Mouse (Mus musculus) c-Kit-positive CD71-negative TER-119-negative erythroid progenitor cells, embryonic 14.5 days (primary cell): ENCODE results near the gene Csnk2a2.

ENCODE experiments used
- DNase-seq: peaks from one replicate; pipeline ENCODE4 v3.0.0-alpha.2; 2013; ENCODE audit warnings: low read depth

Csnk2a2 gene

GRCm38 (mm10) chr8:95490006-95490405 is at the start of gene Csnk2a2:
Gene Csnk2a2, minus strand, starts transcription at chr8:95490039.
- no peak for DNase-seq

GRCm38 (mm10) chr8:95539487-95539886 is 49.6 kb upstream of the Csnk2a2 start:
- no peak for DNase-seq

DNA sequence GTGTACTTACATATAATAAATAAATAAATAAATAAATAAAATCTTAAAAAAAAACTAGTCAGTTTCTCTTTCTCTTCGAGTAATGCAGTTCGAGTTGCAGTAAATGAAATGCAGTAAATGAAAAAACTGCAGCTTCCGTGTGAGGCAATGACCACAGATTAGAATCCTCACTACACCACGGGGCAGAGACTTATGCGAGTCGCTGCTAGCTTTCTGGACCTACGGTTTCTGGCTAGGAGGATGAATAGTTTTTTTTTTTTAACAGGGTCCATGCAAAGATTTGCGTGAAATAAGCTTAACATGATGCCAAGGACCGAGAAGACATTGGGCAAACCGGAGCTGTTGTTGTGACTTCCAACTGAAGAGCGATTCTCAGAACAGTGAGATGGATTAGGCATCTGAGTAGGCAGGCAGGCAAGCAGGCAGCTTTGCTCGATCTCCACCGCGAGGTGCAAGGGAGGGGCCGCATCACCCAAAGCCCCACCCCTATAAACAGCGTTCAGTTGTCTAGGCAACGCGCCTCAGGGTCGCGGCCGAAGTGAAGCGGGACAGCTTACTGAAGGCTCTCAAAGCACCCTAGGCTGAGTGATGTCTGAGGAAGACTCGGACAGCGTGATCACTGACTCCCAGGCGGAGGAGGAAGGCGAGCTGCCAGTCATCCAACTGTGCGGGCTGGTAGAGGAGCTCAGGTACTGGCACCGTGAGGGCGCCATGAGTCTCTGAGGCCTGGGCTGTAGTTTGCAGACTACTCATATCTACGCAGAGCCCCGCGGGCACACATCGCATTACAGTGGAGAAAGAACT is 43.9 kb upstream of the Csnk2a2 start, which contains the start of gene Ccdc113:
Gene Ccdc113 (plus strand): TSS at position 502 of the 804 bp plus-strand sequence.
- peak; percentile 37 for DNase-seq

GRCm38 (mm10) chr8:95532206-95532605 is 42.4 kb upstream of the Csnk2a2 start:
- DNase-seq = no peak

DNA sequence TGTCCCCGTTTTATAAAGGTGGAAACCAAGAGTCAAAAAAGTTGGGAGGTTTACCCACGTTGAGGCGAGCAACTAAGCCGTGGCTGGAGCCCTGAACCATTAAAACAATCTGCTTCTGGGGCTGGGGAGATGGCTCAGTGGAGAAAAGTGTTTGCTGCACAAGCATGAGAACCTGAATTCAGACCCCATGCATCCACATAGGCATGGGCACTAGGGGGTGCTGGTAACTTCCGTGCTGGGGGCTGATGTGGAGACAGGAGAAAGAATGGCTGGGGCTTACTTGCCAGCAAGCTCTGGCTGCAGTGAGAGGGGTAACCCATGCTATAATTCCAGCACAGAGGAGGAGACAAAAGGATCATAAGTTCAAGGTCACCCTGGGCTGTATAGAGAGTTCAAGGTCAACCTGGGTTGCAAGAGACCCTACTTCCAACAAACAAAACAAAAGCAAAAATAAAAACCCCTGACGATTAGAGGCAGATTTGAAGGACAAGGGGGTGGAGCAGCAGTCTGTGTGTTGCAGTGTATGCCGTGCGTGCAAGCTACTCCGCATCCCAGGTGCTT is 39.0 kb upstream of the Csnk2a2 start:
- DNase-seq = no peak

DNA sequence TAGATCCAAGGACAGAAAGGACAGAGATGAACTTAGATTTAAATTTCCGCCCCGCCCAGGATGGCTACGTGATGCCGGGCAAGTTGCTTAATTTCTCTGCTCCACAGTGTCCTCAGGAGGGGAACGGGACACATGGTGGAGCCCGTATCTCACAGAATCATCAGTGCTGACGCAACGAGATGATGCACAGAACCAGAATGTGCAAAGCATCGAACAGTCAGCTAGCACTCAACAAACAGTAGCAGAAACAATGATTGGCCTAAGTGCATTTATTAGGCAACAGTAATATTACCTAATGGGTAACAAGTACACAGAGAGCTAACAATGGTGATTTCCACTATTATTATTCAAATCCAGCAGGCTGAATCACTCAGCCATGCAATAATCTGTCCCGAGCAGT is 38.4 kb upstream of the Csnk2a2 start:
- DNase-seq = no peak

- no peak for DNase-seq
Measured at GRCm38 (mm10) chr8:95523991-95524390, 34.2 kb upstream of the Csnk2a2 start.

DNA sequence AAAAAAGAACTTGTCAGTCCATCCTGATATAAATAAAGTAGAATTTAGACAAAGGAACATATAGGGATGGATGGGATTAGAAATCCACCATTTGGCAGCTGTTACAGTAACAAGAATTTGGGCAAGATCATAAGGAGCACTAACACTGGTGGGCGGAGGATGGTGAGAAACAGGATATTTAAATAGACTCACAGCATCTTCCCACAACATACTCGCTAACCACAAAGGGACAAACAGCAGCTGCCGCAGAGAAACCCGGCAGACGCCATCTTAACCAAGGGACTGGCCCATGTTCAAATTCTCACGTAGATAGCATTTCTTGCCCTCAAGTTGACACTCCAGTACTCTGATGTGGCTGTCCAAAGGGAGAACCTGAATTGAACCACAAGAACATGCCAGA is 27.1 kb upstream of the Csnk2a2 start:
- no peak for DNase-seq

GRCm38 (mm10) chr8:95513219-95513618 is 23.4 kb upstream of the Csnk2a2 start:
- DNase-seq = no peak

DNA sequence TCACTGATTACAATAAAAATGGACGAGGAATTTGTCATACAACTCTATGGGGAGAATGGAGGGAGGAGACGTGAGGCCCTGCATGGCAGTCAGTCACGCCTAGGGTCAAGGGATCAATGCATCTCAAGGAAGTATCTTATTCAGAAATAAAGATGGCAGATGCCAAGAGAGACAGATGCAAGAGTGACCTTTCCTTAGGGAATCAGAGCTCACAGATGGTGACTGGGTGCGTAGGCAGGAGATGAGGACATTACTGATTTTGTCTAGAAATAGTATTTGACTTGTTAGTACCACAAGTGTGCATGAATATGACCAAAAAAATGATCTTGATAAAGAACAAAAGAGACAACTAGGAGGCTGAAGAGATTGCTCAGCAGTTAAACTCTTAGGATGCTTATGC is 22.4 kb upstream of the Csnk2a2 start:
- DNase-seq = no peak

DNA sequence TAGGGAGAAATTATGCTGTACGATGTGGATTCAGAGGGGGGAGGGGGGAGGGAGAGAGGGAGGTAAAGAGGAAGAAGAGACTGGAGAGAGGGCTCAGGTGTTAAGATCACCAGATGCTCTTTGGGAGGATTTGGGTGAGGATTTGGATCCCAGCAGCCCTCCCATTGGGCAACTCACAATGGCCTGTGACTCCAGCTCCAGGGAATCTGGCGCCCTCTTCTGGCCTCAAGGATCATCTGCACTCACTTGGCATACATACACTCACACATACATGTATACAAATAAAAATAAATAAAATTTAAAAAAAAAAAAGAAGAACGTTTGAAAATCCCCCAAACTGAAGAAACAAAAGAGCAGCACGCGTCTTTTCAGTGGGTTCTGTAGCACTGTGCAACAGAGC is 16.4 kb upstream of the Csnk2a2 start:
- DNase-seq = no peak

- no peak for DNase-seq
Measured at GRCm38 (mm10) chr8:95505606-95506005, 15.8 kb upstream of the Csnk2a2 start.

- DNase-seq = no peak
Measured at GRCm38 (mm10) chr8:95504835-95505234, 15.0 kb upstream of the Csnk2a2 start.

- no peak for DNase-seq
Measured at GRCm38 (mm10) chr8:95502431-95502830, 12.6 kb upstream of the Csnk2a2 start.

GRCm38 (mm10) chr8:95500436-95500835 is 10.6 kb upstream of the Csnk2a2 start:
- DNase-seq = no peak

DNA sequence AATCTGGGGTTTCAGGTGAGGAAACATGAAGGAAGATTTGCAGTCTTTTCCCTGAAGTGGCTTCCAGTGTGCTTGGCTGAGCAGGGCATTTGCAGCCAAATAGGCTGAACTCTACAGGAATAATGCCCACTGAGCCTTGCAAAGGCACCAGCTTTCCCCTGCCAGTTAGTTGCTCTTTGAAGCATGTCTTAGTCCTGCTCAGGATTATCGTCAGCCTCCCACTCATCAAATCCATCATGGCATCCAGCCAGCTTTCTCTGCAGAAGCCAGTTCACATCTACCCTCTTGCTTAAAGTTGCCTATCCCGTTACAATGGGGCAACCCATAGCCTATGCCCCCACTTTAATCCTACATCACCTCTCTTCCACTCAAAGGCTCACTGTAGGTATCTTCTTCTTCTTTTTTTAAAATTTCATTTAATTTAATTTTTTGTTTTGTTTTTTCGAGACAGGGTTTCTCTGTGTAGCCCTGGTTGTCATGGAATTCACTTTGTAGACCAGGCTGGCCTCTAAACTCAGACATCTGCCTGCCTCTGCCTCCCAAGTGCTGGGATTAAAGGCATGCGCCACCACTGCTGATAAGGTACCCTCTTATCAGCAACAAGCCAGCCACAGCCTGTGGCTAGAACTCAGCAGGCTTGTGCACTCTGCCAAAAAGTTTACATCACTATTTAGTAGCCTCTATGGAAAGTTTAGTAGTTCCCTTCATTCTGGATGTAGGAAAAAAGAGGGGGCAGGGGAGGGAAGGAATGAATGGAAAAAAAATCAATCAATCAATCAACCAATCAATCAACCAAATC is 9.6 kb upstream of the Csnk2a2 start:
- DNase-seq = no peak

DNA sequence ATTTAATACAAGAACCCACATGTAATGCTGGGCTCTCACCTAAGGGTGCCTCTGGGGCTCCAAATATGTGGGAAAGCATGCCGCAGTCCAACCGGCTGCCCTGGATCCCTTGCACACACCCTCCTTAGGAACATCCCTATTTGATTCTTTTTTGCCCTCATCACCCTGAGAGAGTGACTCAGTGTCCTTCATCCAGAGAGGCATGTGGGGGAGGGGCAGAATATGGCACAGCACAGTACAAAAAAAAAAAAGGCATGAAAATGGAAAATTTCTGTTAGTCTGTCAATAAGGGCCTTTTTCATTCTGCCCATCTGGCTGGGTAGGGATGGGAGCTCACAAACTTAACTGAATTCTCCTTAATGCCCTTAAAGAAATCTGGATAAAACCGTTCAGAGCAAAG is 8.0 kb upstream of the Csnk2a2 start:
- no peak for DNase-seq

- DNase-seq = no peak
Measured at GRCm38 (mm10) chr8:95496420-95496819, 6.6 kb upstream of the Csnk2a2 start.

GRCm38 (mm10) chr8:95495444-95495843 is 5.6 kb upstream of the Csnk2a2 start:
- no peak for DNase-seq

DNA sequence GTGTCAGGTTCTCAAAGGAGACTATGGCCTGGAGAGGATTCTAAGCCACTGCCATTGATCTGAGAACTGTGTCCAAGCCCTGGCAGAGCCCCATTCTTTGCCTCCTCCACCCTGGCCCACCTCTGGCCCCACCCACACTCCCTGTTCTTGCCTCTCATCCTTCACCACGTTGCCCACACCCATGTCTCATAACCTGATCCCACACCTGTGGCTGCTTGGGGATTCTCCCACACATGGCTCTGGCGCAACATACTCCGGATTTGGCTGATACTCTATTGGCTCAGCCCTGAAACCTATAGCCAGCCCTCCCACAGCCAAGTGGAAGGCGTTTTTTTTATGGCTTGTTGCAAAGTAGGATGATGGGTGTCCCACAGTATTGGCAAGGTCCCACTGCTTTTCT is 2.2 kb upstream of the Csnk2a2 start:
- no peak for DNase-seq

DNA sequence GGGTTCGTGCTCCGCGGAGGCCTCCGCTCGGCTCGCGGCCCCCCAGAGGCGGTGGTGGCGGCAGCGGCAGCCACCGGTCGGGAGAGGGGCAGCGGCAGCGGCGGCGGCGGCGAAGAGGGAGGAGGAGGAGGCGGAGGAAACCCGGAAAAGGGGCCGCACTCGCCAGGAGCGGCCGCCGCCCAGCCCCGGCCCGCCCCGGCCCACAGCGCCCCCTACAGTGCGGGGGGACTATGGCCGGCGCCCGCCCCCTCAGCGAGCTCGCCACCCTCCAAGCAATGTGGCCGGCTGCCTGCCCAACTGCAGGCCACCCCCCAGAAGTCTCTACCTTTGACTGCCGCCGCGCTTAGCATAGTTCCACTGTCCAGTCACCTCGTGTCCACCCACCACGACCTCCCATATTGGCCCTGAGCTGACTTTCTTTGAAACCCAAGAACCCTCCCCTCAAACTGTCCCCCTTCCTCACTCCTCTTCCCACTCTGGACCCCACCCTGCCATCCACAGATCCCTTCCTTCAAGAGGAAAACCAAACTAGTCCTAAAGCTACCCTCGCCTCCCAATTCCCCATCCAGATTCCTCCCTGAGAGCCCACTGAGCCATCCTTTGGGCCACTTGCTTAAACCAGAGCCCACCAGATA is 1.0 kb downstream of the Csnk2a2 start:
- DNase-seq = peak; percentile 57
